Mouse (Mus musculus) E14TG2a.4 (cell line): ENCODE results near the gene Mef2c.

ENCODE experiments used
- H3K27me3 ChIP-seq: 2 replicates; pipeline ENCODE4 v1.6.1; 2014; ENCODE audit warnings: low read length, control low read depth; ENCODE audit not compliant: insufficient read depth
- H3K36me3 ChIP-seq: 2 replicates; pipeline ENCODE4 v1.6.1; 2014; ENCODE audit warnings: low read length, control low read depth; ENCODE audit not compliant: insufficient read depth
- H3K4me1 ChIP-seq: replicated peaks from 2 replicates; pipeline ENCODE4 v1.6.1; 2014; ENCODE audit warnings: low read depth, low read length, control low read depth
- H3K4me3 ChIP-seq: replicated peaks from 2 replicates; pipeline ENCODE4 v1.5.1; 2014; ENCODE audit warnings: mild to moderate bottlenecking, low read length
- H3K9me3 ChIP-seq: 2 replicates; pipeline ENCODE4 v1.6.1; 2014; ENCODE audit warnings: low read length, control low read depth
- CTCF ChIP-seq: conservative IDR thresholded peaks from 2 replicates; pipeline ENCODE4 v1.5.1; 2014; ENCODE audit warnings: low read length
- NANOG ChIP-seq: IDR thresholded peaks from 2 replicates; pipeline ENCODE4 v1.6.1; 2014; ENCODE audit warnings: borderline replicate concordance, low read length, mixed read lengths
- POU5F1 ChIP-seq: IDR thresholded peaks from 2 replicates; pipeline ENCODE4 v1.6.1; 2014; ENCODE audit warnings: low read length, borderline replicate concordance

Gene Mef2c

DNA sequence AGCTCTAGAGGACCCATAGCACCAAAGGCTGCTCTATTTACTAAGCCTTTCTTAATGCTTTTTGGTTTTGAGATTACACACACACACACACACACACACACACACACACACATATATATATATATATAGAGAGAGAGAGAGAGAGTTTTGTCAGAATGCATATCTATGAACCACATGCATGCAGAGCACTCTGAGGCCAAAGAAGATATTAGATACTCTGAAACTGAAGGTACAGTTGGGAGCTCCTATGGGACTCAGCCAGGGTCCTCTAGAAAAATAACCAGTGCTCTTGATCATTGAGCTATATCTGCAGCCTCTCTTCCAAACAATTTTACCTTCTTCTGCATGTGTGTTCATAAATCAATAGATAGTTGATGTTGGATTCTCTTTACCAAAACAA lies 47.4 kb downstream of the Mef2c start:
- Histone ChIP-seq H3K27me3 (no peaks in the 10 kb centered on the region), H3K4me1 (no peaks in the 10 kb centered on the region), H3K36me3 (no peaks in the 10 kb centered on the region), H3K4me3 (no peak overlapping the region), H3K9me3 (no peaks in the 10 kb centered on the region)
- TF ChIP-seq POU5F1 (no peak), NANOG (no peak), CTCF (no peak)

DNA sequence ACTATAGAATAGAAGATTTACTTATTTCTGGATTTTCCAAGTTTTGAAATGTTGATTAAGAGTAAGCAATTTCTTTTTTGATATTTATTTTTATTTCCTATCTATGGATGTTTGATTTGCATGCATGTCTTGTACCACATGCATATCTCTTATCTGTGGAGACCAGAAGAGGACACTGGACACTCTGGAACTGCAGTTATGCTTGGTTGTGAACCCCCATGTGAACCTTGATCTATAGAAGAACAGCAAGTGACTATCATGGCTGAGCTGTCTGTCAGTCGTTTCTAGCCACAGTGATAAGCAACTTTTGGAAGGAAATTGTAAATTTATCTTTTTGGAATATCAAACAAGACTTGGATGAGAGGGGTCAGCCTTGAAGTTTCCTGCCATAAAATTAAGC lies 48.2 kb downstream of the Mef2c start:
- Histone ChIP-seq H3K27me3 (no peaks in the 10 kb centered on the region), H3K4me1 (no peaks in the 10 kb centered on the region), H3K9me3 (no peaks in the 10 kb centered on the region), H3K4me3 (no peak overlapping the region), H3K36me3 (no peaks in the 10 kb centered on the region)
- TF ChIP-seq CTCF (no peak), NANOG (no peak), POU5F1 (no peak)

DNA sequence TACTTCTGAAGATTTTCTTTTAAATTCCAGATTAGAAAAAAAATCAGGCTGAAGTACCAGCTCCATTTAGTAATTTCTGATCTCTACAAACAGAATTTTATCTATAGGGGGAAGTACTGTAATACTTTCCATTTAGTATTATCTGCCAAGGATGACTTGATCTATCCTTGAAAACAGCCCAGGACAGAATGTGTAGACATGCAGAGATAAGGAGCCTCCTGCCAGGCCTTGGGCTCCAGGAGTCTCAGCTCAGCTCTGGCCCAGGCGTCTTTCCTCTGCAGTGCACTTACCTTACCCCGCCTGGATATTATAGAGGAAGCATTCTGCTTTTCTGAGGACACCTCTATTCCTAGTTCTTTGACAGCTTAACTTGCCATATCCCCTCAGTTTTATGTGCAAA lies 59.4 kb downstream of the Mef2c start:
- no peaks in the 10 kb centered on the region for H3K4me1 ChIP-seq
- H3K27me3 ChIP-seq, result no peaks in the 10 kb centered on the region
- no peaks in the 10 kb centered on the region for H3K9me3 ChIP-seq
- H3K4me3 ChIP-seq, result no peak overlapping the region
- TF ChIP-seq POU5F1 (no peak), NANOG (no peak), CTCF (no peak)
- no peaks in the 10 kb centered on the region for H3K36me3 ChIP-seq

DNA sequence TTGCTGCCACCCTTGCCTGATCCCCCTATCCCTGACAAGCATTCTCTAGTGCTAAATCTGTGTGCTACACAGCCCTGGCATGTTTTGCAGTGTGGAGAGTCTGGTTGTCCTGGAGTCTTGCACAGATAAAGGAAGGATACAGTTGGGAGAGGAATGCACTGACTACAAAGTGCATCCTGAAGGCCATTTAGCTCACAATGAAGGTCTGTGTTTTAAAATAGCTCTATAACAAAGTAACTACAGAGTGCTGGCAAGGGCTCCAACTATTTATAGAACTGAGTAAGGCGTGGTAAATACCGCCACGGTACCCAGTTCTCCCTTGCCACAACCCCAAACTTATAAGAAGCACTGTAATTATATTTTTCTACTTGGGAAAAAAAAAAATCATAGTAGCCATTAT lies 61.9 kb downstream of the Mef2c start:
- no peaks in the 10 kb centered on the region for H3K36me3 ChIP-seq
- TF ChIP-seq POU5F1 (no peak), CTCF (no peak), NANOG (no peak)
- no peaks in the 10 kb centered on the region for H3K27me3 ChIP-seq
- no peak overlapping the region for H3K4me3 ChIP-seq
- no peaks in the 10 kb centered on the region for H3K4me1 ChIP-seq
- no peaks in the 10 kb centered on the region for H3K9me3 ChIP-seq

DNA sequence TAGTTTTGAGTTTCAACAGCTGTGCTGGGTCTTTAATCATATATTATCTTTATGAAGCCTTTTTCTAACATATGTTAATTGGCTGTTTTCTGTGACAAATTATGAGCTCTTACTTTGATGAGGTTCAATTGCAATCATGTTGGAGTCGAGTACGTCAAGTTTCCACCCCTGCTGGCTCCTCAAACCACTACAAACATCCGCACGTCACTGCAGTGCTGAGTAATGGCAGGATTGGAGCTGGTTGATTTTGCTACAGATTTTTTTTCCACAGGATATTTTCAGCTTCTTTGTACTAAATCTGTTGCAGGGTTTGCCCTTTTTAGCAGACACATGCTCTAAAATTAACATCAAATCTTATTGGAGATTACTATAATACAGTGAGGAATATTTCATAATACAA lies 62.3 kb downstream of the Mef2c start:
- Histone ChIP-seq H3K4me3 (no peak overlapping the region), H3K36me3 (no peaks in the 10 kb centered on the region), H3K9me3 (no peaks in the 10 kb centered on the region), H3K27me3 (no peaks in the 10 kb centered on the region), H3K4me1 (no peaks in the 10 kb centered on the region)
- no peak for TF ChIP-seq NANOG
- TF ChIP-seq CTCF, result no peak
- no peak for TF ChIP-seq POU5F1

DNA sequence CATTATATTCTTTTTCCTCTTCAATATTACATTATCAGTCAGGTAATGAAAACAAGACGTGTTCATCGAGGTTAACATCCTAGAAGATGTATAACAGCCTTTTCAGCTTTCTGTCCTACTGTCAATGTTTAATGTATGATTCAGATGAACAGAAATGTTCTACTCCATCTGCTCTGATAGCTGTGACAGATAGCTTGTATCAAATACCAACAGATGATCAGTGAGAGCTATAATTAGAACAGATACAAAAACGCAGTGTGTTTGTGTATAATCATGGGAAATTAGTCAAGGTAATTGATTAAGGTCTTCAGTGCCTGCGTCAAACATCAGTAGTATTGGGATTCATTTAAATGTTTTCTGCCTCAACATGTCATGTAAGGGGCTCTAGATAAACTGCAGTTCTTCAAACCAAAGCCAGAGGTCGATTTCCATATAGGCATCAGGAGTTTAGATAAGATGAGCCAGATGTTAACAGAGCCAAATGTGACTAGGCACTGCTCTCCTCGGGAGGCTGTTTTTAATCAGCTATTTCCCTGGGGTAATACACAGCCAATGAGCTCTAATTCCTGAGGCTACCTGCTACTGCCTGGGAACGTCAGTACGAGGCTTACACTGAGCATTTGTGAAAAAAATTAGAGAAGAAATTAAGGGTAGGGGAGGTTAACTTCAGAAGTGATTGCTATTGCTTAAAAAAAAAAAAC lies 63.1 kb downstream of the Mef2c start:
- H3K27me3 ChIP-seq, result no peaks in the 10 kb centered on the region
- H3K9me3 ChIP-seq, result no peaks in the 10 kb centered on the region
- peaks cover 3% of the 10 kb centered on the region for H3K4me1 ChIP-seq
- H3K36me3 ChIP-seq, result no peaks in the 10 kb centered on the region
- TF ChIP-seq CTCF (no peak), POU5F1 (no peak), NANOG (no peak)
- H3K4me3 ChIP-seq, result no peak overlapping the region

DNA sequence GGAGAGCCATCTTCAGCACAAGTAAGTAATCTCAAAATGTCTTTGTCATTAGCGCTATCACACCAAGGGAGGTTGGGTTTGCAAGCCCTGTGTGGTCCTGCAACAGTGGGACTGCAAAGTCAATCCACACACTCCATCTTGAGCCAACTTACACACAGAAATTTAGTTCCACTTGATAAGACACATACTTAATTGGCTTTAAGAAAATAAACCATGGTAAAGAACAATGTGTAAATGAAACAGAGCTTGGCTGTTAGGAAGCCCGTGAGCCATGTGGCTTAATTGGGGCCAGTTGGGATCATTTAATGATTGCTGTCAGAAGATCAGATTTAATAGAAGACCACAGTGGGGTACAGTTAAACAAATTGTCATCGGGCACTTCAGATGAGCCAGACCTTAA lies 63.8 kb downstream of the Mef2c start:
- Histone ChIP-seq H3K9me3 (no peaks in the 10 kb centered on the region), H3K4me3 (no peak overlapping the region), H3K36me3 (no peaks in the 10 kb centered on the region), H3K27me3 (no peaks in the 10 kb centered on the region), H3K4me1 (peaks cover 7% of the 10 kb centered on the region)
- TF ChIP-seq POU5F1 (no peak), CTCF (no peak), NANOG (no peak)

DNA sequence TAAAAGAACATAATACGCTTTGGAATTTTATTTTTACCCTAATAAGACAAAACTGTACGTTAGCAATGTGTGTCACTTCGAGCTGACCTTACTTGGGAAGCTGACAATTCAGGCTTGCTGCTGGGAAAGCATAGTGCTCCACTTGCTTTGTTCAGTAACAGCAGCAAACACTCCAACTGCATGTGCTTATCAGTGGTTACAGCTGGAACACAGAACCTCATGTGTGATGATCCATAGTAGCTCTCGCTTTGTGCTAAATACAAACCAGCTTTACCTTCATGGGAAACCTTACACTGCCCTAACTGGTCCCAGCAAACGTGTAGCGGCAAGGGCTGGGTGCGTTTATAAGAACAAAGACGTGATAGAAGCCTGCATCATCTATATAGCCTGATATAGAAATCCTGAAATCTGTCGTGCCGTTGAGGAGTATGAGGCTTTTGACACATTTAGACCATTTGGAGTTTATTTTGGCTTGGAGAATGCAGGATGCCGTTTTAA lies 65.0 kb downstream of the Mef2c start:
- Histone ChIP-seq H3K36me3 (no peaks in the 10 kb centered on the region), H3K9me3 (no peaks in the 10 kb centered on the region), H3K4me1 (peaks cover 12% of the 10 kb centered on the region), H3K4me3 (no peak overlapping the region), H3K27me3 (no peaks in the 10 kb centered on the region)
- TF ChIP-seq CTCF (no peak), POU5F1 (no peak), NANOG (no peak)

DNA sequence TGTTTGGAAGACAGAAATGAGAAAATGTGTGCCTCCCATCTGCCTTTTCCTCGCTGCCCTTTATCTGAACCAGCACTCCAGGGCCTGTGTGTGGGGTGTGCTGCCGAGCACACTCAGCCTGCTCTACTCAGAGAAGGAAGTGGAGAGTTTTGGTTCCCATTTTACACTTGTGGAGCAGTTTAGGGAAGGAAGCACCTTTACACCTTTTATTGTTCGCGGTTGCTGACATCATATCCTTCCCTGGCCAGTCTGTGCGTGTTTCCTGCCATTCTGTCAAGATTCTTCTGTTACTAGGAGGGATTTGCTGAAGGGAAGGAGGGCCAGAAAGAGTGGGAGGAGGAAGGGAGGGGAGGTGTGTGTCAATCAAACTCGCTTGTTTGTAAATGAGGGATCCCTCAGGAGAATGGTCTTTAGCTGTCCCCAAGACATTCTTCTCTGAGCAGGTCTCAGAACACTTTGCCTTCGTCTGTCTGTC lies 68.2 kb downstream of the Mef2c start:
- Histone ChIP-seq H3K4me1 (peaks cover 13% of the 10 kb centered on the region), H3K36me3 (no peaks in the 10 kb centered on the region), H3K4me3 (no peak overlapping the region), H3K27me3 (no peaks in the 10 kb centered on the region), H3K9me3 (no peaks in the 10 kb centered on the region)
- TF ChIP-seq CTCF (no peak), NANOG (no peak), POU5F1 (no peak)
